In the genomic region with DNA sequence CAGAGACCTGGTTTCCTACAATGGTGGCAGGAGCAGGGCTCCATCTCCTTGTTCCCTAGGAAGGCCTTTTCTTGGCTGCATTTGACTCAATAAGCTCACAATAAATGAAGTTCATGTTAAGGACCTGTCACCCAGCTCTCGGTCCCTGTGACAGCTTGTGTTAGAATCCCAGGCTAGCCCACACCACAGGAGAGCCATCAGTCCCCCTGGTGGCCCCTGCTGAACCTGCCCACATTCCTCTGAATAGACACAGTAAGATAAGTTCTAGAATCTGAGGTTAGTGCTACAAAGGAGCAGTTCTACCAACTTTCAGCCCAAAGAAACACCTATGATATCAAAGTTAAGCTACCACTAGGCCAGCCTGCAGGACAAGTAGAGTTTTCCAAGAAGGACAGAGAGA, we compare ENCODE assay signal across 18 mouse cellular contexts.
DNase-seq lines count a peak whose midpoint lies in the region; ATAC-seq lines count a peak whose summit lies in the region.
"Had no signal": no experiment of that assay in that cellular context is flagged by ENCODE, and none has a peak within 500 bp of the region (broad histone marks: within the 10 kb centered on the region; RNA-seq: fewer than 3 reads in every experiment).

No protein-coding gene starts in this region.

- no peaks in the 10 kb centered on the region for H3K9me3 ChIP-seq in forebrain, embryonic 12.5 days
- no peaks in the 10 kb centered on the region for H3K9me3 ChIP-seq in forebrain, embryonic 11.5 days (ENCODE audit: control insufficient read depth, low read length)
- no peaks in the 10 kb centered on the region for H3K9me3 ChIP-seq in forebrain, embryonic 14.5 days (replicated peaks; ENCODE audit: control insufficient read depth, low read length)
- H3K9me3 ChIP-seq in hindbrain, embryonic 14.5 days (ENCODE audit: control insufficient read depth, low read length) = no peaks in the 10 kb centered on the region
- H3K9me3 ChIP-seq in midbrain, embryonic 14.5 days (ENCODE audit: control insufficient read depth, low read length) = no peaks in the 10 kb centered on the region
- H3K9me3 ChIP-seq: G1E; liver, embryonic 15.5 days; neural tube, embryonic 12.5 days had no signal

- no peak overlapping the region for H3K4me3 ChIP-seq in forebrain, embryonic 12.5 days (replicated peaks)
- no peak overlapping the region for H3K4me3 ChIP-seq in forebrain, embryonic 11.5 days (ENCODE audit: low read depth, low read length)
- H3K4me3 ChIP-seq in forebrain, embryonic 14.5 days (ENCODE audit: low read depth, low read length) = no peak overlapping the region
- no peak overlapping the region for H3K4me3 ChIP-seq in hindbrain, embryonic 14.5 days (replicated peaks; ENCODE audit: low read length)
- no peak overlapping the region for H3K4me3 ChIP-seq in midbrain, embryonic 14.5 days (replicated peaks; ENCODE audit: low read depth, low read length)
- H3K4me3 ChIP-seq: liver, embryonic 15.5 days; neural tube, embryonic 12.5 days had no signal

- intact Hi-C loops in left cerebral cortex, postnatal 14 days (cut with DNase I) = no loop called here

- peaks cover 27% of the 10 kb centered on the region for H3K4me1 ChIP-seq in forebrain, embryonic 12.5 days
- H3K4me1 ChIP-seq in forebrain, embryonic 11.5 days (replicated peaks; ENCODE audit: control insufficient read depth, insufficient read depth, low read length) = peaks cover 4% of the 10 kb centered on the region; the same call in 1 of the 2 replicates
- peaks cover 11% of the 10 kb centered on the region for H3K4me1 ChIP-seq in forebrain, embryonic 14.5 days (ENCODE audit: control insufficient read depth, insufficient read depth, low read length)
- H3K4me1 ChIP-seq in hindbrain, embryonic 14.5 days (replicated peaks; ENCODE audit: control insufficient read depth, insufficient read depth, low read length) = peaks cover 48% of the 10 kb centered on the region
- H3K4me1 ChIP-seq in midbrain, embryonic 14.5 days (ENCODE audit: control insufficient read depth, insufficient read depth, low read length) = peaks cover 39% of the 10 kb centered on the region
- H3K4me1 ChIP-seq: liver, embryonic 15.5 days had no signal

- ATAC-seq in forebrain, embryonic 12.5 days (ENCODE audit: low FRiP score) = no peak
- ATAC-seq in forebrain, embryonic 11.5 days (replicated peaks; ENCODE audit: low FRiP score) = no peak
- no peak for ATAC-seq in forebrain, embryonic 14.5 days
- no peak for ATAC-seq in hindbrain, embryonic 14.5 days (ENCODE audit: low FRiP score)
- ATAC-seq in midbrain, embryonic 14.5 days (ENCODE audit: low FRiP score, low TSS enrichment) = no peak
- ATAC-seq: CD4-positive, CD25-positive, alpha-beta regulatory T cell, adult 4 months had no signal

- H3K27me3 ChIP-seq in forebrain, embryonic 12.5 days = no peaks in the 10 kb centered on the region
- H3K27me3 ChIP-seq in forebrain, embryonic 11.5 days (ENCODE audit: control insufficient read depth, insufficient read depth, low read length) = no peaks in the 10 kb centered on the region
- no peaks in the 10 kb centered on the region for H3K27me3 ChIP-seq in forebrain, embryonic 14.5 days (replicated peaks; ENCODE audit: control insufficient read depth, insufficient read depth, low read length)
- no peaks in the 10 kb centered on the region for H3K27me3 ChIP-seq in hindbrain, embryonic 14.5 days (ENCODE audit: control insufficient read depth, insufficient read depth, low read length)
- H3K27me3 ChIP-seq in midbrain, embryonic 14.5 days (ENCODE audit: control insufficient read depth, insufficient read depth, low read length) = no peaks in the 10 kb centered on the region
- H3K27me3 ChIP-seq: liver, embryonic 15.5 days; neural tube, embryonic 12.5 days had no signal

- H3K27ac ChIP-seq in forebrain, embryonic 12.5 days = peak overlapping the region; percentile 73
- H3K27ac ChIP-seq in forebrain, embryonic 11.5 days (ENCODE audit: low read depth, low read length) = no peak overlapping the region
- H3K27ac ChIP-seq in forebrain, embryonic 14.5 days (ENCODE audit: low read depth, low read length) = peak overlapping the region; percentile 78
- H3K27ac ChIP-seq in hindbrain, embryonic 14.5 days = peak overlapping the region; percentile 78
- H3K27ac ChIP-seq in midbrain, embryonic 14.5 days (replicated peaks; ENCODE audit: low read depth, low read length) = peak overlapping the region; percentile 81
- H3K27ac ChIP-seq: liver, embryonic 15.5 days; neural tube, embryonic 12.5 days had no signal

- no peaks in the 10 kb centered on the region for H3K36me3 ChIP-seq in forebrain, embryonic 12.5 days (replicated peaks)
- no peaks in the 10 kb centered on the region for H3K36me3 ChIP-seq in forebrain, embryonic 11.5 days (ENCODE audit: control insufficient read depth, insufficient read depth, low read length)
- H3K36me3 ChIP-seq in forebrain, embryonic 14.5 days (ENCODE audit: control insufficient read depth, insufficient read depth, low read length) = no peaks in the 10 kb centered on the region
- H3K36me3 ChIP-seq in hindbrain, embryonic 14.5 days (replicated peaks; ENCODE audit: control insufficient read depth, insufficient read depth) = no peaks in the 10 kb centered on the region
- no peaks in the 10 kb centered on the region for H3K36me3 ChIP-seq in midbrain, embryonic 14.5 days (ENCODE audit: control insufficient read depth, insufficient read depth, low read length)
- H3K36me3 ChIP-seq: liver, embryonic 15.5 days; neural tube, embryonic 12.5 days had no signal

- no peak overlapping the region for H3K9ac ChIP-seq in forebrain, embryonic 12.5 days
- H3K9ac ChIP-seq in forebrain, embryonic 11.5 days (ENCODE audit: low read length) = no peak overlapping the region
- no peak overlapping the region for H3K9ac ChIP-seq in forebrain, embryonic 14.5 days (ENCODE audit: low read length)
- 0 out of 2 replicates have a peak overlapping the region, but pooled peaks have one; percentile 22 for H3K9ac ChIP-seq in hindbrain, embryonic 14.5 days
- no peak overlapping the region for H3K9ac ChIP-seq in midbrain, embryonic 14.5 days (replicated peaks; ENCODE audit: low read length)
- H3K9ac ChIP-seq: liver, embryonic 15.5 days; neural tube, embryonic 12.5 days had no signal

- DNase-seq in forebrain, embryonic 11.5 days (ENCODE audit: low spot score) = no peak
- no peak for DNase-seq in forebrain, embryonic 14.5 days (ENCODE audit: low spot score)
- DNase-seq in hindbrain, embryonic 14.5 days (ENCODE audit: low spot score) = no peak
- DNase-seq in midbrain, embryonic 14.5 days = no peak
- no peak for DNase-seq in gastrocnemius, adult 8-10 months (ENCODE audit: low spot score in 2 of 2)
- no peak for DNase-seq in left cerebral cortex, postnatal 14 days (ENCODE audit: low spot score in 2 of 2)
- DNase-seq in adrenal gland, postnatal 14 days = no peak
- DNase-seq: cerebellum, adult 11 months; cerebellum, postnatal 25 days; gastrocnemius, postnatal 25 days; kidney, adult 8-10 months; lung, postnatal 14 days; right cerebral cortex, postnatal 4 days had no signal

- no peak overlapping the region for H3K4me2 ChIP-seq in forebrain, embryonic 12.5 days
- H3K4me2 ChIP-seq in forebrain, embryonic 11.5 days (ENCODE audit: low read depth, low read length, severe bottlenecking) = no peak overlapping the region
- no peak overlapping the region for H3K4me2 ChIP-seq in forebrain, embryonic 14.5 days (ENCODE audit: low read length)
- H3K4me2 ChIP-seq in hindbrain, embryonic 14.5 days (replicated peaks) = no peak overlapping the region
- no peak overlapping the region for H3K4me2 ChIP-seq in midbrain, embryonic 14.5 days (ENCODE audit: low read length)
- H3K4me2 ChIP-seq: liver, embryonic 15.5 days had no signal

- WGBS in forebrain, embryonic 12.5 days = 81% methylated on average over 1 of the region's 1 CpGs
- WGBS in forebrain, embryonic 11.5 days = 76% methylated on average over 1 of the region's 1 CpGs
- 83% methylated on average over 1 of the region's 1 CpGs for WGBS in forebrain, embryonic 14.5 days
- WGBS in hindbrain, embryonic 14.5 days = 58% methylated on average over 1 of the region's 1 CpGs
- WGBS in midbrain, embryonic 14.5 days = 58% methylated on average over 1 of the region's 1 CpGs
